Mouse (Mus musculus): ENCODE data around the gene Senp7.
"Not testable (repeated sequence)": the region's sequence is repeated elsewhere in the genome, so short reads cannot be mapped to it uniquely, and the experiment has no call there.

Senp7 gene

DNA sequence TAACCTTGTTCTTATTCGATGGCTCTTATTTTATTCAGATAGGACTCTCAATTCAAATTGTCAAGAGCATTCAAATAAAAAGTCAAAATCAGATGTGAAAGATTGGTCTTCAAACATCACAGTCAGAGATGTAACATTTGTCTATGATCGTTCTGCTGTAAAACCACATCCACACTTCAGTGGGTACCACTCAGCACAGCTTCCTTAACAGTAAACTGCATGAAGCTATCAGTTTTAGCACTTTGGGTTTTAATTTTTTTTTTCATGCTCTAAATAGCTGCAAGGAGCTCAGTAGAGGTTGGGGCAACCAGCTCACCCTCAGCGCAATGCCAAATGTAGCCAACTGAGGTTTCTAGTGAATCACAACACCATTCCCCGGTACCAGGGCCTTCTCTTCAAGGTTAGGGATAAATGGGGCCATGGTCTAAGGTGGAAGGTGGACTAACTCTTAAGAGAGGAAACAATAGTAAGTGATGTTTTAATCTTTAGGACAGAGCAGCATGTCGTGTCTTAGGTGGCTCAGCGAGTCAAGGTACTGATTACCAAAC, 20.5 kb downstream of the Senp7 start:
- no peak for DNase-seq

DNA sequence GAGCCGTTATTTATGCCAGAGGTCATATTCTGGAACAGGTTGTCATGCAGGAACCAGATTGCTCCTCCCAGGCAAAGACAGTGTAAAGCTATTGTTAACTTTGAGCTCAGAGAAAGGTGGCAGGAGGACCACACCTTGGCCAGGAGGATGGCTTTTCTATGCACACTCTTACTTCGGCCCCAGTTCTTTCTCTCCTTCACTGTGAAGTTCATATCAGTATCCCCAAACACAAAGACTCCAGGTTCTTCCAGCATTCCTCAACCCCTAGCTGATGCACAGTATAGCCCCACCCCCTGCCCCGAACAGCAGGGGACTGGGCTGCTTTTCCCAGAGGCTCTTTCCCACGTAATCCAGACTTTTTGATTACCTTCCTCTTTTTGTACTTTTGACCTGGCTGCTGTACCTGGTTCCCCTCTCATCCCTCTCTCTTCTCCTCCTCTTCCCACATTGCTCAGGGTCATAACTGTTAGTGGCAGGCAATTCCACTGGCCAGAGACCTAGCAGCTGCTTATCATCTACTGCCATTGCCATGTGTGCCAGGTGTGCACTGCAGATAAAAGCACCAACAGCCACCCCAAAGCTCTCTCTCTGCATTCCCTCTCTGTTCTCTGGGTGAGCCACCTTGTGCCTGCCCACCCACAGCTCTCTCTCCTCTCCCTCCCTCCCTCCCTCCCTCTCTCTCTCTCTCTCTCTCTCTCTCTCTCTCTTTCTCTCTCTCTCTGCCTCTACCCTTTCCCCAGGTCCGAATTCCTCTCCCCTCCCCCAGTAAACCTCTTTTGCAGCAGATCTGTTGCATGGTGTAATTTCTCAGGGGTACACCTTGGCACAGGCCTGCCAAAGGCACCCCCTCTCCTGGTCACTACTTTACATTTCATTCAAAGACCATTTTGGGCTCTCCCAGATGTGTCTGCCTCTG, 23.4 kb downstream of the Senp7 start:
- no peak for DNase-seq

DNA sequence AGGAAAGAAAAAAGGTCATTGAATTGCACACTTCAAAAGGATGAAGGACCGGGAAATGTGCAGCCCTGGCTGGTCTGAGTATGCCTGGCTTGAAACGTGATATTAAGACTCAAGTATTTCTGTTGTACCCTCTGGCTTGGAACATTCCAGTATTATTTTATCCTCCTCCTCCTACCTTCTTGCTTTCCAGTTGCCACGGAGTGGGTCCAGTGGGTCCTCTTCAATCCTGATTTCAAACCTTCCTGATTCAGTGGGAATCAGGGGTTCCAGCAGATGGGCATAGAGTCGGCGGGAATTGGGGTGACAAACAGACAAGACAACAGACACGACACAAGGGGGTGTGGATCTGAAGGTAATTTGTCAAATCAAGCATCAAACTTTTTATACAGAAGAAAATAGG, 24.4 kb downstream of the Senp7 start:
- no peak for DNase-seq

DNA sequence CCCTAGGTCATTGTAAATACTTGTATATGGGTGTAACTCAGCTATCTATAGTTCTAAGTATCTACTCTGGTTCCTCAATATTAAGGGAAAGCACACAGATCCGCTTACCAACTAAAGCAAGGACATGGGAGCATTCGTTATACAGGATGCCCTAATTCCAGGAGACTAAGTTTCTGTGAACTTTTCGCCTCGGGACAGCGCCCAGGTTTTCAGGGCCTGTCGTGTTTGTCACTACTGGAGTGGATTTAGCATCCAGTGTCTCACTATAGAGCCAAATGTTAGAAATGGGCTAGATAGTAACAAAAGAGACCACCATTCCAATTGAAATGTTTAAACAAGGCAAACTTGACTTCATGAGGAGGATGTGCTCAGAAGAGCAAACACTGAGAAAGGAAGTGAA, 25.0 kb downstream of the Senp7 start:
- DNase-seq = not testable (repeated sequence)

DNA sequence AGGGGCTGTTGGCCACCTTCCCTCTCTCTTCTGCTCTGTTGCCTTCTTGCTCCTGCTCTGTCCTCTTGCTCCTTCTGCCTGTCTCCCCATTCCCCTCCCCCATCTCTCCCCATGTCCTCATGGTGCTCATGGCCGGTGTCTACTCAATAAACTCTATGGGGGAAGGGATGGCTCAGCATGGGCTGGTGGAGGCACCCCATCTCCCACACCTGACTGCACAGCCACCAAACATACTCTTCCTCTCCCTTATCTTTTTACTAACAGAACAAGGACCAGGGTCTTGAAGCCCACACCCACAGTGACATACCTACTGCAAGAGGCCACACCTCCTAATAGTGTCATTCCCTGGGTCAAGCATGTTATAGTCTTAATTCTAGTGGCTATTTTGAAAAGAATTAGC, 26.0 kb downstream of the Senp7 start:
- DNase-seq = peak; percentile 34

DNA sequence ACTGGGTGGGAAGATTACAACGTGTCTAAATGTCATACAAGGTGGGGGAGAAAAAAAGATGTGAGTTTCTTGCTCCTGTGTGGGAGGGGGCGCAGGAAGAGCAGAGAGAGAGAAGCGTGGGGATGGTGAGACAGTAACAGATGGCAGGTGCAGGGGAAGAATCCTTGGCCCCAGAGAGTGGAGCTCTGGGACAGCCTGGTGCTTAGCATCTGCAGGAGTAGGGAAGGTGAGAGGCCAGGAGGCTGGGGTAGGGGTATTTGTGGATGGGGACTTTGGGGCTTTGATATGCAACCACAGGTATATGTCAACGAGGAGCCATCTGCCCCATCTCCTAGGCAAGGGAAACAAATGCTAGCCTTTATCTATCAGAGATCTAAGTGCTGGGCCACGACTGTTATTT, 26.4 kb downstream of the Senp7 start:
- DNase-seq = peak; percentile 48

DNA sequence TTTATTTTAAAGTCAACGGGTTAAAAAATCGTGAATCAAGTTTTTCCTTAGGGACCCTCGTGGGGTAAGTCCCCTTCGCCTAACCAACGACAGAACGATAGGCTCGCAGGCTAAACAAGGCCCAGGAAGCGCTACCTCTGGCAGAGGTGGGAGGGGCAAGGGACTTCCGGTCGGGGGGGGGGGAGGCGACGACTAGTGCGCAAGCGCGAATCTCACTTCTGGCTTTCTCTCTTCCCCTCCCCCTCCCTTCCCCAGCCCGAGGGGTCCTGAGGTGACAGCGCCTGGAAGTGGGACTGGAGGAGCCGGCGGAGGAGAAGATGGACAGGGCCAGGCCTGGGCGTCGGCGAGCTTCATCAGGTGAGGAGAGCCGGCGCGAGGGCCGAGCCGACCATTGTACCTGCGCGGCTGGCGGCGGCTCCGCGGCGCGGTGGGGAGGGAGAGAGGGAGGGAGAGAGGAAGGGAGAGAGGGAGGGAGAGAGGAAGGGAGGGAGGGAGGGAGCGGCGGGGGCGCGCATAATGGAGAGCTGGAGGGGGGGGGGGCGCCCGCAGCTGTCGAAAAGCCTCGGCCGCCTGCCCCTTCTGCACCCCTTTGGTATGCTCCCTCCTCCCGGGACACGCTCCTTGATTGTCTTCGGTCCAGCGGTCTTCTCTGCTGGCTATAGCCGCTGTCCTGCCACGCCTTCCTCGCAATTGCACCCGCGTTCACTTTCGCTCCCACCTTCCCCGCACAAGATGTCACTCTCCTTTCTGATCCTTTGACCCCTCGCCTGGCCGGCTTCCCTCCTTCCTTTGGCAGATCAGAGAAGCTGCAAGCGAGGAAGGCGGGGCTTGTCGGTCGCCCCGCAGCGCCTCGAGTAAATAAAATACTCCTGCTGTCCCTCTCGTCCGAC, 27.3 kb downstream of the Senp7 start:
- DNase-seq = peak; percentile 86

DNA sequence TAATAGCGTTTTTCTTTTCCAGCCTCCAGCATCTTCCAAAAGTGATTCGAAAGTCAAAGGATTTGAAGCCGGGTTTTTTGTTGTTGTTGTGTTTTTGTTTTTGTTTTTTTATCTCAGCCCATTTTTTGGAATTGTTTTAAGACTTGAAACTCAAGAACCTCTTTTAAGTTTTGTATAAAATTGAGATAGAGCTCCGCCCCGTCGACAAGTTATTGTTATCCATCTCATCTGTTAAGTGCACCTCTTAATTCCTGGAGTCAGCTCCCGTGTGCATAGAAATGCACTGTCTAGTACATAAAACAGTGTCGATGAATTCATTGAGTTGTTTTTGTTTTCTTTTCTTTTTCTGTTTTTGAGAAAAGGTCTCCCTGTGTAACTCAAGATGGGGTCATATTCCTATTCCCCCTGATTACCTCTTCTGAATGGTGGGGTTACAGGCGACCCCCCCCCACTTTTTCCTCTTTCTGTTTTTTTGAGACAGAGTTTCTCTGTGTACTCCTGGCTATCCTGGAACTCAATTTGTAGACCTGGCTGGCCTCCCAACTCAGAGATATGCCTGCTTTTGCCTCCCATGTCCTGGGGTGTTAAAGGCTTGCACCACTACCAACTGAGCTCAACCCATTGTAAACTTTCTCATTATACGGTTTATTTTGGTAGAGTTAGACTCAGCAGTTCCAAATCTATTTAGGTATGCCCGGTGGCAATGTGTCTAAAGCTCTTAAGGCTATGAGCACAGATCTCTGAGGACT, 28.2 kb downstream of the Senp7 start:
- peak; percentile 38 for DNase-seq

DNA sequence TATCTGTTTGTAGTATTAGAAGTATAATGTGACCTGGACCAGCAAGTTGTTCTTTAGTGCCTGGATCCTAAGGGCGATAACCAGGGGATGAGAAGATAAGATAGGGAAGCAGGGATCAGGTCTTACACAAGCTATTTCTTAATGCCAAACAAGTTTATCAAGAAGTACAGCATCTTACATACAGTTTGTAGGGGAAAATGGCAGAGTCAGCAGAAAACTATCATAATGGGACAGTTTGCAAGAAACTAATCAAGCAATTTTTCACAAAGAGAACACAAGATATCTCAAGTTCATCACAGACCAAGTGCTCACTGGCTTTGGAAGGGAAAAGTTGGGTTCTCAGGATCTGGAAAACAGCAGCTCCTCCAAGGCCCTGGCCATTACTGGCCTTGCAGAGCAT, 31.3 kb downstream of the Senp7 start:
- DNase-seq = no peak

DNA sequence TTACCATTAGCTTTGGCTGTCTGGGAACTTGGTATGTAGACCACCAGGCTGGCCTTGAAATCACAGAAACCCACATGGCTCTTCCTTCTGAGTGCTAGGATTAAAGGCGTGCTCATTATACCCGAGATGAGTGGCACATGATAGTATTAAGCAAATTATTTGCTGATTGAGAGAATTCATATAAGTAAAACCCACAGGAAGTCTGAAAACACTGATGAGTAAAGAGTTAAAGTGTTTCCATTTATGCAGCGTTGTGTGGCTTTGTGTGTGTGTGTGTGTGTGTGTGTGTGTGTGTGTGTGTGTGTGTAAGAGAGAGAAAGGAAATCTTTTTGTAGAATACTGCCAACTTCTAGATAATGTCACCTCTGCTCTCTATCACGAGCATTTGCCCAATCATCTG, 33.6 kb downstream of the Senp7 start:
- DNase-seq = no peak

DNA sequence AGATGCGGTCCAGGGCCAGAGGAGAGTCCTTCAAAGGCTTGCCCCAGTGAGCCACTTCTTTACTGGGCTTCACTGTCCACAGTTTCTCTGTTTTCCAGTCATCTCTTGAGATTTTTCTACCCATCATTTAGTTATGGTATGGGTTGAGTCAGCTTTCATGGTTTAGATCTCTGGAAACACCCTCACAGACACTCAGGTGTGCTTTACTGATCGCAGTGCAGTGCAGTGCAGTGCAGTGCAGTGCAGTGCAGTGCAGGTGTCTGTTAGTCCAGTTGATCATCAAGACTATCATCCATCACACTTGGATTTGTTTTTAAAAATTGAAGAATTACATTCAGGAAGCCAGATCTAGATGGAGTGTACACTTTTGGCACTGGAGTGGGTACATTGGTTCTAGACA, 38.2 kb downstream of the Senp7 start:
- no peak for DNase-seq

DNA sequence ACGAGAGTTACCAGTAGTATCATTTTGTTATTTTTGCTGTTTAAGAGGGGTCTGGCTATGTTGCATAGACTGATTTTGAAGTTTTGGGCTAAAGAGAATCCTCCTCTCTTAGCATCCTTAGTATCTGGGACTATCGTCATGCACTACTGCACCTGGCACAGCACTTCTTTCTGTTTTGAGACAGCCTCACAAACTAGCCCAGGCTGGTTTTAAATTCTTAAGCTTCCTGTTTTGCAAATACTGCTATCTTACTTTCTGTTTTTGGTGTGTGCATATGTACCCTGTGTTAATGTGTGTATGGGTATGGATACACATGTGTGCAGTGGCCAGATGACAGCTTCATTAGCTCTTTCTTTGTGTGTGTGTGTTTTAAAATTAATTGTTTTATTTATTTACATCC, 42.2 kb downstream of the Senp7 start:
- no peak for DNase-seq

DNA sequence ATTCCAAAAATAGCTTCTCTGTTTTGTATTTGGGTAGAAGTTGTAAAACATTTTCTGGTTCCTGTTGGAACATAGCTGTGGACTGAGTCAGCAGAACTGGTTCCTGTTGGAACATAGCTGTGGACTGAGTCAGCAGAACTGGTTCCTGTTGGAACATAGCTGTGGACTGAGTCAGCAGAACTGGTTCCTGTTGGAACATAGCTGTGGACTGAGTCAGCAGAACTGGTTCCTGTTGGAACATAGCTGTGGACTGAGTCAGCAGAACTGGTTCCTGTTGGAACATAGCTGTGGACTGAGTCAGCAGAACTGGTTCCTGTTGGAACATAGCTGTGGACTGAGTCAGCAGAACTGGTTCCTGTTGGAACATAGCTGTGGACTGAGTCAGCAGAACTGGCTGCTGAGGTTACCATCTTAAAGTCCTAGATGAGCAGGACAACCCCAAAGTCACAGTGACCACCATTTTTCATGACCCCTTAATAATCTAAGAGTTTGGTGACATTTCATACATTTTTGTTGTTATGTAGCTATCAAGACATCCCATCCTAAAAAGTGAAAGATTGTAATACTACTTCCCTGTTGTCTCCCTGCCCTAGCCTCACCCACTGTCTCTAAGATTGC, 48.4 kb downstream of the Senp7 start:
- not testable (repeated sequence) for DNase-seq

DNA sequence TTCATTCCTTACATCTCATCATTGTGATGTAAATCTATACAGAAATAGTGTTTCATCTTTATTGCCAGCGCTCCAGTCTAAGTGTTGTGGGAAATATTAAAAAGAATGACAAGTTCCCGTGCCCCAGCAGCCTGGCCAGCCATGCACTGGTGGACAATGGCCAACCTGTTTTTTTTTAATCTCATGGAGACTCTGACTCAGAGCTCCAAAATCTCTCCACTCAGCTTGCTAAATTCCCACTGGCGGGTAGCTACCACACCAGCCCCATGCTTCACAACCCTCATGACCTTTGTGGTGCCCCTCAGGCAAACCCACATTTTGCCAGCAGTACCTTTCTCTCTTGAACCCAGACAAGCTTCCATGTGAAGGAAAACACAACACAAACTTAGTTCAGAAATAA, 67.6 kb downstream of the Senp7 start:
- DNase-seq = no peak

DNA sequence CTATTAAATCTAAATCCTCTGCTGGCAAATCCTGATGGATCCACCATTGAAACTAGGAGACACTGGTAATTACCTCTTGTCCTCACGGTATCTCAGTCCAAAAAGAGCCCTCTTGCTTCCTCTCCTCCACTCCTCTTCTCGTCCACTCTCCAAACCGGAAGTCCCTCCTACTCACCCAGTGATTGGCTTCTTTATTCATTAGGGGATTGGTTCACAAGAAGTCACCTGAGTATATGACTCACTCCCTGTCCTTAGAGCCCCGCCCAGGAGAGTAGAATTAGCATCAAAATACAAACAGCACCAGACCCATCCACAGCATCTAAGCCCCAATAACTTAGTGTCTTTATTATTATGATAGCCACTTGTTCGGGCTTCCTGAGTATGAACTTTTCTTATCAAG, 68.0 kb downstream of the Senp7 start:
- DNase-seq = no peak

DNA sequence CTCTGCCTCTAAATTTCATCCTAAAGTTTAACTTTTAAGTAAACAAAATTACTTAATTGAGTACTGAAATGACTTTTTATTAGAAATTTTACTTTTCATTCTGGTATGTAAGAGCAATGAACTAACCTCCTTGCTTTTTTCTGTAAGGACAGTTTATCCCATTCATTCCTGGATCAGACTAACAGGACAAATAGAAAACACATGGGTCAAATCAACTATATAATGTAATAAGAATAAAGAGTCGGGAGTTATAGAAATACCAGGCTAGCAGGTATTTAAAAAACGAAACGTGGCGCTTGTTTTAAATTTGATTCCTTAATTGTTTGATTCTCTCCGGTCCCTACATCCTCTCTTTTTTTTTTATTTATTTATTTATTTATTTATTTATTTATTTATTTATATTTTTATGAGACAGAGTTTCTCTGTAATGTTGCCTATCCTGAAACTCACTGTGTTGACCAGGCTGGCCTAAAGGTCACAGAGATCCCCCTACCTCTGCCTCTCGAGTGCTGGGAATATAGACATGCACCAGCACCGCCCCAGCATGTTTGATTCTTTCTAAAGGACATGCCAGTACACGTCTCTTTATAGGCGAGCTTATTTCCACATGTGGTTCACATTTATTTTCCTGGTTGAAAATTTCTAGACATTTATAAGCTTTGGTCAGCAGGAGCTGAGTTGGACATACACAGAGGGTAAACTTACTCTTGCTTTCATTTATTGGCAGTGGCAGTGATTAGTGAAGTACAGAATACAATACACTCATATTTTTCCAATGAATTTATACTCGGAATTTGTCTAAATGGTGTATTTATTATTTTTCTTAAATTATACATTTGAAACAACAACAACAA, 69.4 kb downstream of the Senp7 start:
- DNase-seq = no peak

DNA sequence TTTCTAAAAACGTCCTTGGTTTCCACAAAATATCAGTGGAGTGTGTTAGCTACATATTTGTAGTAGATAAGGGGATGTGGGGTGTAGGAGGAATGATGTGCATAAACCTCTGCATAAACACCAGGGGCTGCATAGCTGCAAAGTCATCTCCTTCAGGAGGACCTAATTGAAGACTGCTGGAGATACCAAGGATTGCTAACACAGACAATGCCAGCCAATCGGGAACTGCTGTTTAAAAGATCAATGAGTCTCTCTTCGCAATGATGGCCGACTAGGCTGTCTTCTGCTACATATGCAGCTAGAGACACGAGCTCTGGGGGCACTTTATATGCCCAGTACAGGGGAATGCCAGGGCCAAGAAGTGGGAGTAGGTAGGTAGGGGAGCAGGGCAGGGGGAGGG, 74.4 kb downstream of the Senp7 start:
- no peak for DNase-seq

DNA sequence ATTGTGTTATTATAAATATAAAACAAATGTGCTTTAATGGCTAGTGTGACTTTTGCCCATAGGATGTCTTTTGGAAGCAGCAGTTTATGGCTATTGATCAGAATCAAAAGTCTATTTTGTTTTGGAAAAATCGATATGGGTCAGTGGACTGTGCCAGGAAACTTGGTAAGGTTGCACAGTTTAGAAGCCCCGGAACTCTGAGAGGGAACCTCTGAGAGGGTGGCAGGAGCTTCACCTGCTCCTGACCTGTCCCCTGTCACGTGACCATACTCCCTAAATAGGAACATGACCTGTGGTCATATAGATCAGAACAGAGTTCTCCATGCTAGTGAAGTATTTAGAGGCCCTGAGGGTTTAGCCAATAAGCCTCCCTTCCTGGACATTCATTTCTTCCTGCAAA, 75.9 kb downstream of the Senp7 start:
- no peak for DNase-seq

DNA sequence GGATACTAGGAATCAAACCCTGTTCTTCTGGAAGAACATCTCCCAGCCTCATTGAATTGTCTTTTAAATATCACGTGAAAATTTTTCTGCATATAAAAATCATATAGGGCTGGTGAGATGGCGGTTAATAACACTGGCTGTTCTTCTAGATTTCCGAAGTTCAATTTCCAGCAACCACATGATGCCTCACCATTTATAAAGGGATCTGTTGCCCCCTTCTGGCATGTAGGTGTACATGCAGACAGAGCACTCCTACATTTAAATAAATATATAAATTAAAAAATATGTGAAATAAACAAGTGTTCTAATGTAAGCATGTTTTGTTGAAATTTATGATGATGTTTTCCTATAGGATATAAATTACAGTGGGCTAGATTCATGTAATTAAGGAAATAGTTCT, 83.5 kb downstream of the Senp7 start:
- DNase-seq = no peak

DNA sequence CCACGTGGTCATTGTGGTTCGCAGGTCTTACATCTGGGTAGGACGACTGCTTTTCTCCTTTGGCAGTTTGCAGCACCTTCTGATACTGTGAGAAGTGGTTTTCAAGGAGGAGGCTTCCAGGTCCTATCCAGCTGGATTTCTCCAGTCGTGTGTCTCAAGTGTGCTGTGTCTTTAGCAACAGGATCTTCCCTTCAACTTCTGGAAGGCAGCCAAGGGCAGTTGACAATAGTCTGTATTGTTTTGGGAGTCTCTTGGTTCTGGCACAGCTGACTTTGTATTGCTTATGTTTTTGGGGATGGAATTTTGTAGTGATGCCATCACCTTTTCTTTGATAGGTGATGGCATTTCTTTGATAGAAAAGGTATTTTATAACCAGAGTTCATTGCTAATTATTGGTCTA, 86.0 kb downstream of the Senp7 start:
- DNase-seq = no peak

DNA sequence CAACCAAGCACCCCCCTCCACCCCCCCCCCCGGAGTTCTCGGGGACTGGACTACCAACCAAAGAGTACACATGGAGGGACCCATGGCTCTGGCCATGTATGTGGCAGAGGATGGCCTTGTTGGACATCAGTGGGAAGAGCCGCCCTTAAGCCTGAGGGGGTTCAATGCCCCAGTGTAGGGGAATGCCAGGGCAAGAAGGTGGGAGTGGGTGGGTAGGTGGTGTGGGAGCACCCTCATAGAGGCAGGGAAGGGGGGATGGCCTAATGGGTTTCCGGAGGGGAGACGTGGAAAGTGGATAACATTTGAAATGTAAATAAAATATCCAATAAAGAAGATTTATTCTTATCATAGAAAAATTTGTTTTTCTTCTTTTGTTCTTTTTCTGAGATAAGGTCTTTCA, 89.5 kb downstream of the Senp7 start:
- not testable (repeated sequence) for DNase-seq

DNA sequence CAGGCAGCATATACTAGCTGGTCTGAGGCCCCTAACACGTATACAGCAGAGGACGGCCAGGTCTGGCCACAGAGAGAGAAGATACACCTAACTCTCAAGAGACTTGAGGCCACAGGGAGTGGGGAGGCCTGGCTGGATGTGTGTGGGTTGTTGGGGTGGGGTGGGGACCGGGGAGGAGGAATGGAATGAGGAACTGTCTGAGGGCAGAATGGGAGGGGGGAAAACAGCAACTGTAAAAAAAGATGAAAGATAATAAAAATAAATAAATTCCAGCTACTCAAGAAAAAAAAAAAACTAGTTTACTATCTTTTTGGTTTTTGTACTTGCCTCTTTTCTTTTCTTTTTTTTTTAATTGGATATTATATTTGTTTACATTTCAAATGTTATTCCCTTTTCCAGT, 91.8 kb downstream of the Senp7 start:
- DNase-seq = no peak
